Mouse (Mus musculus) right cerebral cortex, postnatal 14 days (tissue): Measurements from ENCODE around the gene Vwa8.

Source experiments
- DNase-seq: peaks from one replicate; pipeline ENCODE4 v3.0.0; 2022

The Vwa8 gene

DNA sequence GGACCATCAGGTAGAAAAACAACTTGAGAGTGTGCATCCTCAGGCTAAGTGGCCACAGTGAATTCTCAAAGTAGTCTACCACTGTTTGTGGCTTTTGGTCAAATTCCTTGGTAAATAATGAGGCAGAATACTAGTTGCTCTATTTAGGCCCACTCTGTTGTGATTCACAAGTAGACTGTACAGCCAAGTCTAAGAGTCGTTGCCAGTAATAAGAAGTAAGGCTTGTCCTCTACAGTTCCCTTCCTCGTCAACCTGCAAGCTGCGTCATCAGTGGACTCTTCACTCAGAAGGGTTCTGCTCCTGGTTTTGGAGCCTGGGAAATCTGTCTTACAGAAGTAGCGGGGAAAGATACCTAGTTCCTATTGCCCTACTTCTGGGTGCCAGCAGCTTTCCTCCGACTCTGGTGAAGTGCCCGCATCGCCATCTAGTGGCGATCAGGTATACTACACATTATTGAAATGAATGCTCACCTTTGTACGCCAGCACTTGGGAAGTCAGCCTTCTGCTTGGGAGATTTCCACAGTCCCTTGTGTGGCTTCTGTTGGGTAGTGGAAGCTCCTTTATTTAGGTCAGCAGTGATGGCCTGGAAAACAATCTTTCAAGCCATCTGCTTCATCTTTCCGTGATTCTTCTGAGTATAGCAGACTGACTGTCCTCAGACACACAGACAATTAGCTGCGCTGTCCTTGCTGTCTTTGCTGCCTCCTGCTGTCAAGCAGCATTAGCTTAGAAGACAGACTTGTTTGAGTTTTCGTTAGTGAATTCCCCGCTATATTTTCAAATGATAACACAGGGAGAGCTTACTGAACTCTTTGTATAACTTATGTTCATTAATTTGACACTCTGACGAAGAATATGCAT, 258.0 kb downstream of the Vwa8 start:
- DNase-seq = peak; percentile 76

DNA sequence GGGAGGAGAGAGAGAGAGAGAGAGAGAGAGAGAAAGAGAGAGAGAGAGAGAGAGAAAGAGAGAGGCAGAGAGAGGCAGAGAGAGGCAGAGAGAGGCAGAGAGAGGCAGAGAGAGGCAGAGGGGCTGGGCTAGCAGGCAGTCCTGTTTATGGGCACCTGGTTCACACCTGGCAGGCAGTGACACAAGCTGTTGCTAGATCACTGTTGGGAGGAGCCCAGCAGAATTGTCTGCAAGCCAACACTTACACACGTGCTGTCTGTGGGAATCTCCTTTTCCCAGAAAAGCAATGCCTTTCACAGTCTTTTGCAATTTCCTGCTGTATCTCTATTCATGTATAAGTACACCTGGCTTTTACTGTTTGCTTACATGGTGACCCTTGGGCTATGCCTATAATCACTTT, 260.5 kb downstream of the Vwa8 start:
- DNase-seq = no peak

DNA sequence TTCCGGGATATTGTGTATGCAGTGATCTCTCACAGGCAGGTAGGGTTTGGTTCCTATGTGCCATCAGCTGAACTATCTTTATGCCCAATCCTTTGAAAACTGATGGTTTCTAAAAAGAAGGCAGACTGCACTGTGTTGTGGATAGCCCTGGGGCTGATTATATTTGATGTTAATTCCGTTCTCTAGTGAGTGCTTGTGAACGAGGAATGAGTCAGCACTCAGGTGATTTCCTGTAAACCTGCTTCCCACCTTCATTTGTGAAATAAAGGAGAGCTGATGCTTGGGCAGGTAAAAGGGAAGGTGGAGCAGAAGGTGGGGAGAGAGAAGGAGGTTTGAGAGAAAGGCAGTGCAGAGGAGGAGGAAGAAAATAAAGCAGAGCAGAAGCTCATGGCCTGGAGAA, 261.2 kb downstream of the Vwa8 start:
- no peak for DNase-seq

DNA sequence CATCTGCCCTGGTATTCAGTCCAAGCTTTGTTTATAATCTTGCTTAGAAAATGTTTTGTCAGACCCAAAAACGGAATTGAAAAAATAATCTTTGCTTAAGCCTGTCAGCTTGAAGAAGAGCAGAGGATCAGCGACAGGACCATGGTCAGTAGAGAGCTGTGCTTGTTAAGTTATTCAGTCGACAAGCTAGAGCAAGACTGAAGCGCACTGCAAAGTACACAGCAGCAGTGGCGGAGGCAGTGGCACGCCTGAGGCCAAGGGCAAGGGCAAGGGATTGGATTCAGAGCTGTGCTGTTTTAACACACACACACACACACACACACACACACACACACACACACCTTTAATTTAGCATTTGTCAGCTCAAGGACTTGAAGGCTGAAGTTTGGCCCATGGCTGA, 263.2 kb downstream of the Vwa8 start:
- no peak for DNase-seq

DNA sequence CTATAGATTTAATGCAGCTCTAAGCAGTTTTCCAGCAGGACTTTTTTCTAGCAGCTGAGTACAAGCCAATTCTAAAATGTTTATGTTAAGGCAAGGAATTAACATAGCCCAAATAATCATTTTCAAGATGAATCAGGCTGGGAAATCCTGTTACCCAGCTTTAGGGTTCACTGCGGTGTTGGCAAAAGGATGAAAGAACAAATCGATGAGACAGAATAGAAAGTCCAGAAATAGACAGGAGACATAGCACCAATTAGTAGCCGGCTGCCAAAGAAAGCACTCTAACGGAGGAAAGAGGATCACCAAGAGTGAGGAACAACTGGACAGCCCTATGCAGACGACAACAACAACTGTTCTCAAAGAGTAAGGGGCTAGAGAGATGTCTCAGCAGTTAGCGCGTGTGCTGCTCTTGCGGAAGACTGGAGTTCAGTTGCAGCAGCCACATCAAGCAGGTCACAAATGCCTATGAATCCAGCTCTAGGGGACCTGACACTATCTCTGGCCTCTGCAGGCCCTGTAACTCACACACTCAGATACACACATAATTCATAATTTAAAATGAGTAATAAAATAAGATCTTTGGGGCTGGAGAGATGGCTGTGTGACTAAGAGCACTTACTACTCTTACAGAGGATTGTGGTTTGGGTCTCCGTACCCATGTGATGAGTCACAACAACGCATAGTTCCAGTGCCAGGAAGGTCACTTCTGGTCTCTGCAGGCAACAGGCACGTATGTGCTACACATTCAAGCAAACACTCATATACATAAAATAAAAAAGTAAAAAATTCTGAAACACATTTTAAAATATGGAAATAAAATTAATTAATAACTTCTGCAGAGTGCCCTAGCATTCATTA, 265.9 kb downstream of the Vwa8 start:
- DNase-seq = no peak

DNA sequence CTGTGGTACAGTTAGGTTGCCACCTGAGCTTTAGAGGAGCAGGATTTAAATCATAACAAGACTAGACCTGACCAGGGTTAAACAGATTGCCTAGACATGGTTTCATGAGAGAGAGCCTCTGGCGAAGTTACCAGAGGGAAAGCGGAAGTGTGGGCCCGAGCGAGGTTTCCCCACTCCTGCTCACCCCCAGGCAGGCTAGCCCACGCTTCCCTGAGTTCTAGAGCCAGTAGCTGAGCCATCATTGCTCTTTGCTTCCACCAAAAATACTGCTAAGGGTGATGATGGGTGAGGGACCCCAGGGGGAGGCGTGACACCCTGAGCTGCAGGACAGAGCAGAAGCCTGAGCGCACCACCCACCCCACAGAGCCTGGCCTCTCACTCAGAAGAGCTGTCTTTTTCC, 269.6 kb downstream of the Vwa8 start:
- DNase-seq = no peak

DNA sequence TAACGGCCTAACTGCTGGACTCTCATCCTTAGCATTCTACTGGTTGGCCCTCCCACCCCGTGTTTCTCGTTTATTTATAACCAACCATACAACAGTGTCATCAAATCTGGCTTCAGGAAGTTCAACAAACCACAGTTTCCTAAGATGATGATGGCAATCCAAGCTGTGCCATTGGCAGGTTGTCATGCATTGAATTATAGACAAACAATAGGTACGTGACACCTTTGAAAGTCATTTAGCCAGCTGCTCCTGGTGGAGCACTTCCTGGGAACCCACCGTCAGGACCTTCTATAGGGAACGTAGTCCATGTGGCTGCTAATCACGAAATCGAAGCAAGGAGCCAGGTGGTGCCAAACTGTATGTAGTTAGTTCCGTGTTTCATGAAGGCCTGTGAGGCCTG, 270.5 kb downstream of the Vwa8 start:
- no peak for DNase-seq

DNA sequence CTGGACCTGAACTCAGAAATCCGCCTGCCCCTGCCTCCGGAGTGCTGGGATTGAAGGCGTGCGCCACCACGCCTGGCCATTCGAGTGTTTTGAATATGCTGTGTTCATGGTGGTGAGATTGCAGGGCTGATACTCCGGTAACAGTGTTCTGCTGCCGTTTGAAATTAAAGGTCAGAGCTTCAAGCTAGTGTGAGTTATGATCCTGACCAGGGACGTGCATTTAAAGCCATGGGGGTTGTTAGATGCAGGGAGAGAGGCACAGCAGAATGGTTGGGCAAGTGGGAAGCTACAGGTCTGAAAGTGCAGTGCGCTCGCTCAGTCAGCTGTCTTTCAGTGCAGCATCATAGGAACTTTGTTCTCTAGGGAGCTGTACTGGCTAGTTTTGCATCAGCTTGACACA, 271.8 kb downstream of the Vwa8 start:
- DNase-seq = no peak

DNA sequence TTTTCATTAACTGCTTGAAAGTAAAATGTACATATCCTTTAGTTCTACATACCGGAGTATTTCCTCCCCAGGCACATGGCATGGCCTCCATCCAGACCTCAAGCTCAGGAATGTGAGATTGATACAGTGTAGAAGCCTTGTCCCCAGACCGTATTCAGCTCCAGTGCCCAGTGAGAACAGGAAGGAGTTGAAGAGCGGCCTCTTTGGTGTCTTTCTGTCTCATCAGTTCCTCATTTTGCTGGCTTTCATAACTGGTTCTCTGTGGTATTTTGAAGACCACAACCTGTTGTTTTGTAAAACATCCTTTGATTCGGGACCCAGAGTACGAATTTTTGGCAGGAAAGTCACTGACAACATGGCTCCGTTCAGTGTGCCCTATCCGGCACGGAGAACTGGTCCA, 274.6 kb downstream of the Vwa8 start:
- no peak for DNase-seq

DNA sequence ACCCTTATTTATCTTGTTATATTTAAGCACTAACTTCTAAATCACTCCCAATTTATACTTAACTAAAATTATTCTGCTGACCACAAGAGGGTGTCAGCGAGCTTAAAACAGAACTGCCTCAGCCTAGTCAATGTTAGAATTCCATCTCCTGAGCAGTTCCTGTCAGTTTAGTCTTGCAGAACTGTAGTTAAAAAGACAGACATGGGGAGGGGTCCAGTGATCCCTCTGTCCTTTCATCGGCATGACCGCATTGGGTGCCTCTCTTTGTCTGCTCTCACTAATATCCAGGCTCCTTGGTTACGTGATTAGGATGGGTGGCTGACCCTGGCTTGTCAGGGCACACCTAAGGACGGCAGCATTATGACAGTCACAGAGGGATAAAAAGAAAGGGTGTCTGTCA, 275.8 kb downstream of the Vwa8 start:
- peak; percentile 36 for DNase-seq

DNA sequence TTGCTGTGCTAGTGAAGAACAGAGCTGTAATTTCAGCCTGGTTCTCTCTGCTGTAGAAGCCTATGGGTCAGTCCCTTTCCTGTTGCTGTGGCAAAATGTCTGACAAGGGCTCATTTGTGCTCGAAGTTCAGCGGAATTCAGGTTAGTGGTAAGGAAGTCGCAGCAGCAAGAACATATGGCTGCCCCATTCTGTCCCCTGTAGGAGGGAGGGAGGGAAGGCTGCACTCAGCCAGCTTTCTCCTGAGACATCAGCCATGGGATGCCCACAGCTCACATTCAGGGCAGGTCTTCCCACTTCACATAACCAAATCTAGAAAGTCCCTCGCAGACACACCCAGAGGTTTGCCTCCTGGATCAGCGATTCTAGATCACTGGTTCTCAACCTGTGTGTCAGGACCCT, 277.3 kb downstream of the Vwa8 start:
- DNase-seq = no peak

DNA sequence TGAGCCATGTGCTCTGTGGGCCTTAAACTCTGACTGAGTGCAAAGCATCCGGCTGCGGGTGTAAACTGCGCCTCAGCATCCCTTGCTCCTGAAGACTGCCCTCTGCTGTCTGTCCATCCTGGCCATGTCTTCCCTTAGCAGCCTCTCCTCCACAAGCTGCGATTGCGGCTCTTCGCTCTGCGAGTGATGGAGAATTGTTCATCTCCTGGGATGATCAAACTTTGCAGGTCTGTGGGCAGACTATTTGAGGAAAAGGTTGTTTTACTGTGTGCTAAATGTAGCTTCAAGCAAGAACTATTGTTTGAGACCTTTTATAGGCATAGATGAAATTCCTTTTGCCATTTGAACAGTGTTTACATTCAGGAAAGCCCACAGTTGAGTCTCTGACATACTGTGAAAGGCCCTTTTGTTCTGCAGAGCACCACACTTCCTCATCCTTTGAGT, 286.1 kb downstream of the Vwa8 start:
- DNase-seq = peak; percentile 21

DNA sequence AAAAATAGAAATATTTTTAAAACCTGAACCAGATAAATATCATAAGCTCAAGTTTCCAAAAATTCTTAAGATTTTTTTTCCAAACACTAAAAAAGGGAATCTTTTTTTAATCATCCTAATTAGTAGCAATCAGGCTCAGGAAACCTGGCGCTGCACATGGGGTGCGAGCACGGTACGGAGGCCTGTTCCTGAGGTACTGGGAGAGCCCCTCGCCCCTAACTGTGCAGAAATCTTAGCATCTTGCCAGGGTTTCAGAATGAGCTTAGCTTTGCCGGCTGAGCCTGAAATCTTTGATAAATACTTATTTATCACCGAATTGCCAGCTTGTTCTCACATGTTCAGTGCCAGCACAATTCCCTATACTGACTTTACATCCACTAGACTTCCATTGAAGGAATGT, 286.6 kb downstream of the Vwa8 start:
- no peak for DNase-seq

DNA sequence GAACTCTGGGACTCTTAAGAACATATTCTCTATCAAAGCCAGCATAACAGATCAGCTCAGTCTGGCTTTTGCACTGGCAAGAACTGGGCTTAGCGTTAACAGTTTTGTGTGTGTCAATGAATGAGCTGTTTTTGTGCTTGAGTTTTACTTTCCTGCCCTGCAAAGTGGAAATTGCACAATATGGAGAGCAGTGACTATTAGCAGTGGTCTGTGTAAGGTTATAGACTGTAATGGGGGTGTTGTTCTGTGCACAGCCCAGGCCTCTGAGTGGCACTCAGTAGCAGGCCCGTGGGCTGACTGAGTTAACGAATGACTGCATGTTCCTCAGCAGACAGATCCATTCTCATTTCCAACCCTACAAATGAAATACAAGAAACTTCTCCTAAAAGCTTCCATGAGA, 287.7 kb downstream of the Vwa8 start:
- DNase-seq = no peak

DNA sequence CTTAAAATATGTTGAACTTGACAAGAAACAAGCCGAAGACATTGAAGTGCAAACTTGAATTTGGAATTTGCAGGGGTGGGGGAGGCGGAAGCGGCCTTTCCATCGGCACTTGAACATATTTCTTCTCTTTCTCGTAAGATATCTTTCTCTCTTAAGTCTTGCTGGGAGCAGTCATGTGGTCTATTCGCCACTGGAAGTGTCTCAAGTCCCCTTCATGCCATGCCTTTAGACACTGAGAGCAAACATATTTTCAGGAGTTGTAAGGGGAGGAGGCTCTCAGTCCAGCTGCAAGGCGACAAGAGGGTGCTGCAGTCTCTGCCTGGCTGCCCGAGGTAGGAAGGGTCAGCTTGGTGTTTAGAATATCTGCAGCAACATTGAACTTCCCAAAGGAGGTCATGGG, 288.2 kb downstream of the Vwa8 start:
- no peak for DNase-seq

DNA sequence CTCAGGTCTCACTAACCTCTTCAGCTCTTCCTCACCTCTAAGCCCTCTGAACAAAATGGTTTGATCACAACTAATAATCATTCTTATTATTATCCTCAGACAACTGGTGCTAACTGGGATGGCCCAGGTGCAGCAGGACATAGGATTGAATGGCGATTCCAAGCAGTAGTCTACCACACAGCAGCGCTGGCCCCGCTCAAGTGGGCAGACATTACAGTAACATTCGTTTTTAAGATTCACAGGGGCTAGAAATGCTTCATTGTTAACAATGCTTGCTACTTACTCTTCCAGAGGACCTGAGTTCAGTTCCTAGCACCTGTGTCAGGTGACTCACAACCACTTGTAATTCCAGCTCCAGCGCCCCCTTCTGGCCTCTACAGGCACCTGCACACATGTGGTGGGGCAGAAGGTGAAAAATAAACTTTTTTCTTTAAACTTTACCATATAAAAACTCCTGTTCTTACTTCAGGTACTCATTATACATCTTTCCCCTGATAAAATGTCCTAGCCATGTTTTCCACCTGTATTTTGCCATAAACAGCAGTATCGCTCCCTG, 290.3 kb downstream of the Vwa8 start:
- no peak for DNase-seq

DNA sequence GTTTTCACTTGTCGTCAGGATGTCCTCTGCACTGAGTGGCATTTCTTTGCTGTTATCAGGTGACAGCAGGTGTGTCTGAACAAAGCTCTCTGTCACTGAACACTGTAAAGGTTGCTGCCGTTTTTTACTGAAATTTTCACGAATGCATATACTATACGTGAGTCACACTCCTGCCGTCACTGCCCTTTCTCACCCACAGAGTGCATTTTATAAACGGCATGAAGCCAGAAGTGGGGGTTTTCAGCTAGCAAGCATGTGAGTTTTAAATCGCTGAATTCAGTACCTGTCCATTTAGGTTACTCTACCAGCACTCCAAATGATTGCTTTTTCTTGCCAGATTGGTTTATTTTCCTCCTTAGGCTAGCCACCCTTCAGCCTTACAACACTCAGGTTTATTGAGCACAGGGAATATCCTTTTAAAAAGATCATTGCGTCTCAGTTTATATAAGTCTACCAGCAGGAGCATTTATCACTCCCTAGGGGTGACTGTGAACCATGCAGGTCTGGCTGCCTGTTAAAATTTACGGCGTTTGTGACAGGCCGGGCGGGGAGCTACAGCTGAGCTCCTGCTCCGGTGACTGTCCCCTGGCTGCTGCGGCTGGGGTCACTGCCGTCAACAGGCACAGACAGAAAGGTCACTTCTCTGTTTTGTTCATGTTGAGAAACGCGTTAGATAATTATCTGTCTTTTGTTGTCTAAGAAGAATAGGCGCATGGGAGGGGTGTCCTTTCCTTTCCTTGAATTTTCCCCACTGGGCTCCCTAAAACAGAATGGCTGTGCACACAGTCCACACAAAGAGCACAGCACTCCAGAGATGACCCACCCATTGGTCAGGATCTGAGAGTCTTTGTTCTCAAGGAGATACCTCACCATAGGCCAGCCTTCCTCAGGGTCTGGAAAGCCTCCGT, 291.3 kb downstream of the Vwa8 start:
- DNase-seq = no peak

DNA sequence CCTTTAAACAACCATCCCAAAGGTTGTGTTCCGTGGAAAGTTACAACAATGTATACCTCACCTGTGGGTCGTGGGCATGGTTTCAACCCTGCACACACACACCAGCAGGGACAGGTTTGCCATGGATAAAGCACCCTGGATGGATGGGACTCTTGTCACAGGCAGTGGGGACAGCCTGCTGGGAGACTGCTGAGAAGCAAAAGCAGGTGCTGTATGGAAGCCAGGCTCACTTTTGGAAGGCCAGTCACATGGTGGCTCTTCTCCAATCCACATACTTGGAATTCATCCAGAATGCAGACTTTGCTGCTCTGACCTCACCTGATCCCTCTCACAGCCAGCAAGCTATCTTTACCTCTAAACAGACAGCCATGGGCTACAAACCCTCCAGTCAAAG, 292.0 kb downstream of the Vwa8 start:
- no peak for DNase-seq

DNA sequence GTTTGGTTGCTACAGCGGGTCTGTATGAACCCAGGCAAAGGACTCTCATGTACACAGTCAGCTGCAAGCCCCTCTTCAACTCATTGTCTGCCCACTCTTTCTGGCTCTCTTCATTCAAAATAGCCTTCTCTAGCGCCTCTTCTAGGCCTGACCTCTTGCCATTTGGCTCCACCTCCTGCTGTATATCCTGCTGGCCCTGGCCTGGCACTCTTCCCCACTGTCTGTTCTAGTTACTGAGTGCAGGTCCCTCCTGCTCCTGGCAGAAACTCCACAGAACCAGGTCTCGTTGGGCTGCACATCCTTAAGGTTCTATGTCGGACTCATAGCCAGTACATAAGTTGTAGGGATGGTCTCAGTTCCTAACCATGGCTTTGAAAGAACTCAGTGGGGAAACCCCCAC, 293.5 kb downstream of the Vwa8 start:
- no peak for DNase-seq

DNA sequence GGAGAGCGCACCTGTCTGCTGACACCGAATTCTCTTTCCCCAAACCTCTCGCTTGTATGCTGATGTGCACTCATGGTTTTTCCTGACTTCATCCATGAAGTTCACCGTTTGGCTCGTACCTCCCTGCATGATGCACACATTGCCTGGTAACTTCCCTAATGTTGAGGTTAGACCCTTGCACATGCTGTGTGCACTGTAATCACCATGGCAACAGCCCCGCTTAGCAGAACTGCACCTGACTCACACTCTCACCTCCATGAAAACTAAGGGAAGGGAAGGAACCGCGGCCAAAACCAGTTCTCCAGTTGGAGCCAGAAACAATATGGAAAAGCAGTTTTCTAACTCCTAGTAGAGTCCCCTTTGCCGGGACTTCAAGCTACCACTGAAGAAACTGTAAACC, 294.8 kb downstream of the Vwa8 start:
- DNase-seq = no peak

DNA sequence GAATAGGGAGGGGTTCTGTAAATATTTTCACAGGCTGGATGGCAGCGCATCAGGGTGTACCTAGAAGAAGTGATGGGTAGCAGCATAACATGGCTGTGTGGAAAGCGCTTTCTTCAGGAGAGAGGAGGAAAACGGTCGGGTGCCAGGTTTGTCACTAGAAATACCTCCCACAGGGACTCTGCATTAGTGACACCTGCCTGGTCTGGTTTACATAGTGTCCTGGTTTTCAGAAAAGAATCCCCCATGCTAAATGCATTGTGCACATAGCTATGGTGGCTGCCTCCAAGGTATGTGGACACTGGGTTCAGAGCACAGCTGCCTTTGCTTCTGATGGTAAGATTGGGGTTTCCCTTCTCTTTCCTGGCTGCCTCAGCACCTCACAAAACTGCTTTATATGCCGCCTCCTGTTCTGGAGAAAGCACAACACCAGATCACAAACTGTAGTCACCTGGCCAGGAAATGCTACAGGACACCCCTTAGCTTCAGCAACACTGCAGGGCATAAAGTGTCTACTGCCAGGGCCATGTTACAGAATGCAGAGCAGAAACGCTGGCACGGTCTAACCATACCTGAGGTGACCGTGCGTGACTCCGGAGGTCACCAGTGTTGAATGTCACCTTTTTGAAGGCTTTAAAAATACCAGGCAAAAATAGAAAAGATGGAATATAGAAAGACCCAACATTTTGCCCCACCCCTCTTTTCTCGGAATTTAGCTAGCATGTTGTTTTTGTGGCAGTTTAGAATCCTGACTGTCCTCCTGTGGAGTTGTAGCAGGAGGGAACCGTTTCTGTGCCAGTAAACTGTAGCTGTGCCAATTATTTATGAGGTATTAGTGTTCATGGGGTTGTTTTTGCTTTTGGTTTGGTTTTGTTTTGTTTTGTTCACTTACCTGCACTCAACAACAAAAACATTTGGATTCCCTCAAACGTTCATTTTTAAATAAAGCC, 295.7 kb downstream of the Vwa8 start:
- DNase-seq = no peak

DNA sequence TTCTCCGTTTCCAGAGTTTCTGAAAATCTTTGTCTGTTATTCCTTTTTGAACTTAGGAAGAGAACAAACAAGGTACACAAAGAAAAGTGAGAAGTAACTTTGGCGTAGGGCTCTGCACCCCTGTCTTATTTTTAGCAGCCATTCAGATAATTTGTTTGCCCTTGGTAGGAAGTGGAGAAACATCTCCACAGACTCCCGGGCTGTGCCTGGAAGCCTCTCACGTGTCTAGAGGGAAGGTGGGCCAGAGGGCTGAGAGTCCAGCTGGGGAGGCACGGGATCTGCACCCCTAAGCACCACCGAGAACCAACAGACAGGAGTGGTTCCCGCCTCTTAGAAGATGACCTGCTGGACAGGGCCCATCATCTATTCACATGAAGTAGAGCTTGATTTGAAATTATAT, 302.9 kb downstream of the Vwa8 start:
- no peak for DNase-seq
